Mouse (Mus musculus): ENCODE data around the gene Pknox1. TPM values are rescaled to one million over a fixed set of nuclear protein-coding genes. Genes with fewer than 3 reads are reported as not detected.
"Not testable (repeated sequence)": the region's sequence is repeated elsewhere in the genome, so short reads cannot be mapped to it uniquely, and the experiment has no call there.

The Pknox1 gene
- polyA plus RNA-seq, 1 experiment from 2014 or later = 25.1 TPM

DNA sequence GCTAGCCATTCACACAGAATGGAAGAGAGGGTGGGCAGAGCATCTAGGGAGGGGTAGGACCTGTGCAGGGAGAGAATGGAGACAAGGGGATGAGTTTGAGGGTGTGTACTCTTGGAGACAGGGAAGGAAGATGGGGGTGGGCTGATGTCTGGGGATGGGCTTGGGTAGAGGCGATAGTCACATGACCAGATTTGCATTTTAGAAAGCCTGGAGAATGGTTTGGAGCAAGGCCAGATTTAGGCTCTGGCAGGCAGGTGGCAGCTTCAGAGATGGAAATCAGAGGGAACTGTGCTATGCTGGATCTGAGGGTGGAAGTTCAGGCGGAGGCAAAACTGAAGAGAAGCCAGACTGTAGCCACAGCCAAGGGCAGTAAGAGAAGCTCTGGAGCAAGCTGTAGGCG lies 15.8 kb downstream of the Pknox1 start:
- H3K9me3 ChIP-seq = no peaks in the 10 kb centered on the region
- H3K27ac ChIP-seq (replicated peaks) = no peak overlapping the region
- WGBS = 64% methylated on average over 3 of the region's 3 CpGs
- peaks cover 23% of the 10 kb centered on the region; the same call in 1 of the 2 replicates for H3K4me1 ChIP-seq
- H3K36me3 ChIP-seq (replicated peaks) = peaks cover 8% of the 10 kb centered on the region
- H3K4me3 ChIP-seq = no peak overlapping the region
- DNase-seq (ENCODE audit: low spot score) = no peak
- no peaks in the 10 kb centered on the region for H3K27me3 ChIP-seq (replicated peaks; ENCODE audit: low read depth, poor library complexity, severe bottlenecking)

GRCm38 (mm10) chr17:31583185-31583584 lies 18.7 kb downstream of the Pknox1 start:
- H3K4me3 ChIP-seq = no peak overlapping the region
- peaks cover 28% of the 10 kb centered on the region; the same call in 1 of the 2 replicates for H3K4me1 ChIP-seq
- 87% methylated on average over 3 of the region's 3 CpGs for WGBS
- no peaks in the 10 kb centered on the region for H3K27me3 ChIP-seq (replicated peaks; ENCODE audit: low read depth, poor library complexity, severe bottlenecking)
- no peak overlapping the region; the same call in 1 of the 2 replicates for H3K27ac ChIP-seq (replicated peaks)
- peaks cover 13% of the 10 kb centered on the region for H3K36me3 ChIP-seq (replicated peaks)
- DNase-seq (ENCODE audit: low spot score) = no peak
- no peaks in the 10 kb centered on the region for H3K9me3 ChIP-seq

- Histone ChIP-seq H3K4me3 (no peak overlapping the region), H3K36me3 (replicated peaks) (peaks cover 17% of the 10 kb centered on the region), H3K4me1 (peaks cover 28% of the 10 kb centered on the region; the same call in 1 of the 2 replicates), H3K27me3 (replicated peaks; ENCODE audit: low read depth, poor library complexity, severe bottlenecking) (no peaks in the 10 kb centered on the region), H3K27ac (replicated peaks) (no peak overlapping the region), H3K9me3 (no peaks in the 10 kb centered on the region)
- WGBS = 92% methylated on average over 6 of the region's 6 CpGs
- DNase-seq (ENCODE audit: low spot score) = no peak
Measured at GRCm38 (mm10) chr17:31583781-31584180, 19.2 kb downstream of the Pknox1 start.

GRCm38 (mm10) chr17:31588115-31588514 lies 23.6 kb downstream of the Pknox1 start:
- no peak for DNase-seq (ENCODE audit: low spot score)
- H3K27me3 ChIP-seq (replicated peaks; ENCODE audit: low read depth, poor library complexity, severe bottlenecking) = no peaks in the 10 kb centered on the region
- WGBS = 82% methylated on average over 7 of the region's 7 CpGs
- H3K27ac ChIP-seq (replicated peaks) = no peak overlapping the region
- H3K36me3 ChIP-seq (replicated peaks) = peaks cover 56% of the 10 kb centered on the region
- no peak overlapping the region for H3K4me3 ChIP-seq
- peaks cover 8% of the 10 kb centered on the region; the same call in 1 of the 2 replicates for H3K4me1 ChIP-seq
- no peaks in the 10 kb centered on the region for H3K9me3 ChIP-seq

- peaks cover 5% of the 10 kb centered on the region; the same call in 1 of the 2 replicates for H3K4me1 ChIP-seq
- no peak for DNase-seq (ENCODE audit: low spot score)
- no peaks in the 10 kb centered on the region for H3K27me3 ChIP-seq (replicated peaks; ENCODE audit: low read depth, poor library complexity, severe bottlenecking)
- H3K36me3 ChIP-seq (replicated peaks) = peaks cover 59% of the 10 kb centered on the region
- H3K9me3 ChIP-seq = no peaks in the 10 kb centered on the region
- no peak overlapping the region for H3K27ac ChIP-seq (replicated peaks)
- 85% methylated on average over 4 of the region's 4 CpGs for WGBS
- no peak overlapping the region for H3K4me3 ChIP-seq
Measured at GRCm38 (mm10) chr17:31588726-31589125, 24.2 kb downstream of the Pknox1 start.

- Histone ChIP-seq H3K27me3 (replicated peaks; ENCODE audit: low read depth, poor library complexity, severe bottlenecking) (no peaks in the 10 kb centered on the region), H3K4me3 (no peak overlapping the region), H3K4me1 (peaks cover 3% of the 10 kb centered on the region; the same call in 1 of the 2 replicates), H3K9me3 (no peaks in the 10 kb centered on the region), H3K27ac (replicated peaks) (no peak overlapping the region), H3K36me3 (replicated peaks) (peaks cover 64% of the 10 kb centered on the region)
- 83% methylated on average over 11 of the region's 11 CpGs for WGBS
- no peak for DNase-seq (ENCODE audit: low spot score)
Measured at GRCm38 (mm10) chr17:31590846-31591245, 26.3 kb downstream of the Pknox1 start.

DNA sequence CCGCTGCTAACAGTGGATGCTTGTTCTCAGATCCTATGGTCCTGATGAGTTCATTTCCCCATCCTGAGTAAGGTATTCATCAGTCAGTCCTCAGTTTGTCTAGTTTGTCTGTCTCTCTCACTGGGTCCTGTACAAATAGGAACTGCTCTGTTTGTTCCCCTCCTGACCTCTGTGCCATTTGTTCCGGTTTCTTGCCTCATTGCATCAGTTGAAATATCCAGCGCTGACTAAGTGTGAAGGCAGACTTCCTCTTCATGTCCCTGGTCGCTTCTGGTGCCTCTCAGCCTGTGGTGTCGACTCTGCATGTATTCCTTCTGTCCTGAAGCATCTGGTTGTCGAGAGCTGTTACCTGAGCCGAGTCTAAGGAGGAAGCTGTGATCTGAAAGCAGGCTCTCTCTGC lies 30.1 kb downstream of the Pknox1 start:
- peaks cover 71% of the 10 kb centered on the region for H3K36me3 ChIP-seq (replicated peaks)
- H3K9me3 ChIP-seq = no peaks in the 10 kb centered on the region
- 77% methylated on average over 7 of the region's 7 CpGs for WGBS
- H3K27ac ChIP-seq (replicated peaks) = no peak overlapping the region
- no peaks in the 10 kb centered on the region for H3K27me3 ChIP-seq (replicated peaks; ENCODE audit: low read depth, poor library complexity, severe bottlenecking)
- no peaks in the 10 kb centered on the region for H3K4me1 ChIP-seq
- DNase-seq (ENCODE audit: low spot score) = no peak
- H3K4me3 ChIP-seq = no peak overlapping the region

GRCm38 (mm10) chr17:31595077-31595476 lies 30.5 kb downstream of the Pknox1 start:
- H3K9me3 ChIP-seq = no peaks in the 10 kb centered on the region
- H3K36me3 ChIP-seq (replicated peaks) = peaks cover 73% of the 10 kb centered on the region
- WGBS = 88% methylated on average over 5 of the region's 5 CpGs
- no peaks in the 10 kb centered on the region for H3K27me3 ChIP-seq (replicated peaks; ENCODE audit: low read depth, poor library complexity, severe bottlenecking)
- no peak overlapping the region for H3K4me3 ChIP-seq
- no peak overlapping the region for H3K27ac ChIP-seq (replicated peaks)
- DNase-seq (ENCODE audit: low spot score) = no peak
- H3K4me1 ChIP-seq = no peaks in the 10 kb centered on the region

DNA sequence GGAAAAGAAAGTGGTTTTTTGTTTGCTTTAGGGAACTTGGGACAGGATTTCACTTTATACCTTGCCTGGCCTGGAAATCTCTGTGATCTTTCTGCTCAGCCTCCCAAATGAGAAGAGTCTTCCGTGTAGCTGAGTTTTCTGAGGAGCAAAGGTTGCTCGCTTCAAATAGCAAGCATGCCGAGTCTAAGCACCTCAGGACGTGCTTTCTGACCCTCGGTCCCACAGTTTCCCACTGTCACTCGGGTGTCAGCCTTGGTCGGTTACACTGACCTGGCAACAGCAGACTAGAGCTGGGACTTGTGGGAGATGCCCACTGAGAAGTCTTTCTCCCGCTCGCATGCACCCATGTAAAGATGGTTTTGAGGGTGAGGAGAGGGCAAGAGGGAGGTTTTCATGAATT lies 33.4 kb downstream of the Pknox1 start:
- WGBS = 92% methylated on average over 9 of the region's 9 CpGs
- H3K4me3 ChIP-seq = no peak overlapping the region

DNA sequence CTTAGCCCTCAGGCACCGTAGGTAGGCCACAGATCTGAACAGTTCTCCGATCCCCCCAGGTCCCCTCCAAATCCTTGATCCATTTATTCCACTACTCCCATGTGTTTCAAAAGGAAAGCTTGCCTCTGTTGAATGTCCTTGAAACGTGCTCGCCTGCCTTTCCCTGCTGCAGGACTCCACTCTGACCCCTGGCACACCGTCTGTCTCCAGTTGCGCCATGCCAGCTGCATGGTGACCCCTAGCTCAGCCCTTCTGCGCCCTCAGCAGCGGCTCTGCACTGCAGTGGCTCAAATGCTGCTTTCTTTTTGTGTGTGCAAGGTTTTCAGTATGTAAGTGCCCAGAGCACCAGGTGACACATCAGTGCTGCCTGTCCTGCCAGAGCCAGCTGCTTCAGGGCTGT lies 34.1 kb downstream of the Pknox1 start:
- H3K4me1 ChIP-seq = no peaks in the 10 kb centered on the region
- no peak for DNase-seq (ENCODE audit: low spot score)
- H3K36me3 ChIP-seq (replicated peaks) = peaks cover 65% of the 10 kb centered on the region
- 0 out of 2 replicates have a peak overlapping the region, but pooled peaks have one; percentile 19 for H3K27ac ChIP-seq (replicated peaks)
- no peaks in the 10 kb centered on the region for H3K27me3 ChIP-seq (replicated peaks; ENCODE audit: low read depth, poor library complexity, severe bottlenecking)
- no peak overlapping the region for H3K4me3 ChIP-seq
- H3K9me3 ChIP-seq = no peaks in the 10 kb centered on the region
- WGBS = 89% methylated on average over 8 of the region's 8 CpGs

More for the DNA sequence above, 33.4 kb downstream of the Pknox1 start:
- DNase-seq (ENCODE audit: low spot score) = no peak
- Histone ChIP-seq H3K27ac (replicated peaks) (no peak overlapping the region), H3K27me3 (replicated peaks; ENCODE audit: low read depth, poor library complexity, severe bottlenecking) (no peaks in the 10 kb centered on the region), H3K4me1 (no peaks in the 10 kb centered on the region), H3K9me3 (no peaks in the 10 kb centered on the region), H3K36me3 (replicated peaks) (peaks cover 64% of the 10 kb centered on the region)

- 79% methylated on average over 7 of the region's 7 CpGs for WGBS
- H3K4me1 ChIP-seq = no peaks in the 10 kb centered on the region
- no peak for DNase-seq (ENCODE audit: low spot score)
- H3K4me3 ChIP-seq = no peak overlapping the region
- H3K36me3 ChIP-seq (replicated peaks) = peaks cover 51% of the 10 kb centered on the region
- no peak overlapping the region for H3K27ac ChIP-seq (replicated peaks)
- H3K27me3 ChIP-seq (replicated peaks; ENCODE audit: low read depth, poor library complexity, severe bottlenecking) = no peaks in the 10 kb centered on the region
- no peaks in the 10 kb centered on the region for H3K9me3 ChIP-seq
Measured at GRCm38 (mm10) chr17:31606424-31606823, 41.9 kb downstream of the Pknox1 start.

GRCm38 (mm10) chr17:31607256-31607951 lies 42.9 kb downstream of the Pknox1 start:
- Histone ChIP-seq H3K36me3 (replicated peaks) (peaks cover 42% of the 10 kb centered on the region), H3K27me3 (replicated peaks; ENCODE audit: low read depth, poor library complexity, severe bottlenecking) (no peaks in the 10 kb centered on the region), H3K4me3 (no peak overlapping the region), H3K27ac (replicated peaks) (no peak overlapping the region), H3K9me3 (no peaks in the 10 kb centered on the region), H3K4me1 (no peaks in the 10 kb centered on the region)
- 78% methylated on average over 8 of the region's 8 CpGs for WGBS
- no peak for DNase-seq (ENCODE audit: low spot score)

DNA sequence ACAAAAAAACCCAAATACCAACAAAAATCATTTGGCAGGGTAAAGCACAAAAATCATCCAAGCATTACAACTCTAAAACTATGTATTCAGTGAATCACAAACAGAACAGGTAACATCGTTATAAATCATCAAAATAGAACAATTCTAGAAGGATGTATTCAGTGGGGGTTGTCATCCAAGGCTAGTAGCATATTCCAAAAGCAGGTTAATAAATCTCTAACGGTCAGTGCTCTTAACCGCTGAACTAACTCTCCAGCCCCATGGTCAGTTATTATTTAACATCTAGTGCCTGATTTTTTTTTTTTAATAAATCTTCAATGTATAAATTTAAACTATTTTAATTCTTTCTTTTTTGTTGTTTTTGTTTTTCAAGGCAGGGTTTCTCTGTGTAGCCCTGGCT lies 44.6 kb downstream of the Pknox1 start:
- not testable (repeated sequence) for H3K27me3 ChIP-seq (replicated peaks; ENCODE audit: low read depth, poor library complexity, severe bottlenecking); H3K27ac ChIP-seq (replicated peaks); H3K4me3 ChIP-seq; DNase-seq (ENCODE audit: low spot score); H3K9me3 ChIP-seq; H3K4me1 ChIP-seq
- 94% methylated on average over 3 of the region's 3 CpGs for WGBS
- peaks cover 25% of the 10 kb centered on the region for H3K36me3 ChIP-seq (replicated peaks)

Data from embryonic facial prominence, embryonic 10.5 days (tissue).